Mouse (Mus musculus) forebrain, embryonic 11.5 days (tissue): Measurements from ENCODE around the gene Gsdma3. TPM values are rescaled to one million over a fixed set of nuclear protein-coding genes. Genes with fewer than 3 reads are reported as not detected.
A peak's percentile ranks its signal among the peaks of the same experiment; 100 is the strongest.
"Not testable (repeated sequence)": the region's sequence is repeated elsewhere in the genome, so short reads cannot be mapped to it uniquely, and the experiment has no call there.

ENCODE experiments used
- ATAC-seq: fragments of 200-750 bp; cut with Nextera tagmentation; replicated peaks from 2 replicates; pipeline ENCODE4 v1.8.0; 2017; ENCODE audit warnings: moderate TSS enrichment; ENCODE audit not compliant: low FRiP score
- DNase-seq: peaks from one replicate; pipeline ENCODE4 v3.0.0-alpha.2; 2017; ENCODE audit warnings: low spot score
- H3K27ac ChIP-seq: fragments of 300-500 bp; sonication (generic); 2 replicates; pipeline ENCODE4 v1.5.1; 2014; ENCODE audit warnings: low read depth, low read length
- H3K27me3 ChIP-seq: fragments of 300-500 bp; sonication (generic); 2 replicates; pipeline ENCODE4 v1.6.1; 2014; ENCODE audit warnings: mild to moderate bottlenecking, low read length, mixed read lengths; ENCODE audit not compliant: control insufficient read depth, insufficient read depth
- H3K36me3 ChIP-seq: fragments of 300-500 bp; sonication (generic); 2 replicates; pipeline ENCODE4 v1.6.1; 2014; ENCODE audit warnings: mild to moderate bottlenecking, low read length, moderate library complexity, mixed read lengths; ENCODE audit not compliant: control insufficient read depth, insufficient read depth
- H3K4me1 ChIP-seq: fragments of 300-500 bp; sonication (generic); replicated peaks from 2 replicates; pipeline ENCODE4 v1.6.1; 2014; ENCODE audit warnings: low read length, mixed read lengths; ENCODE audit not compliant: control insufficient read depth, insufficient read depth
- H3K4me2 ChIP-seq: fragments of 300-500 bp; sonication (generic); 2 replicates; pipeline ENCODE4 v1.6.1; 2014; ENCODE audit warnings: low read depth, mild to moderate bottlenecking, low read length, moderate library complexity, mixed read lengths; ENCODE audit not compliant: severe bottlenecking
- H3K4me3 ChIP-seq: fragments of 300-500 bp; sonication (generic); 2 replicates; pipeline ENCODE4 v1.5.1; 2014; ENCODE audit warnings: low read depth, low read length
- H3K9ac ChIP-seq: fragments of 300-500 bp; sonication (generic); 2 replicates; pipeline ENCODE4 v1.6.1; 2014; ENCODE audit warnings: low read length
- H3K9me3 ChIP-seq: fragments of 300-500 bp; sonication (generic); 2 replicates; pipeline ENCODE4 v1.6.1; 2016; ENCODE audit warnings: low read length, mixed read lengths; ENCODE audit not compliant: control insufficient read depth
- WGBS: fragments of 180-500 bp; shearing (Covaris S2); extraction: QIAGEN DNeasy Blood & Tissue Kit; methylation state at CpG from one replicate; pipeline ENCODE4 v1.1.7; 2014; 5-methylcytosine and 5-hydroxymethylcytosine counted together
- polyA plus RNA-seq: library from polyadenylated mRNA; unstranded; fragments of >200 nt; fragmentation: Nextera tagmentation; extraction: Ambion mirVana; gene quantifications from 2 replicates; pipeline ENCODE4 v1.2.1, GENCODE M21; 2014

The Gsdma3 gene
- polyA plus RNA-seq, 1 experiment from 2014 or later: not detected

DNA sequence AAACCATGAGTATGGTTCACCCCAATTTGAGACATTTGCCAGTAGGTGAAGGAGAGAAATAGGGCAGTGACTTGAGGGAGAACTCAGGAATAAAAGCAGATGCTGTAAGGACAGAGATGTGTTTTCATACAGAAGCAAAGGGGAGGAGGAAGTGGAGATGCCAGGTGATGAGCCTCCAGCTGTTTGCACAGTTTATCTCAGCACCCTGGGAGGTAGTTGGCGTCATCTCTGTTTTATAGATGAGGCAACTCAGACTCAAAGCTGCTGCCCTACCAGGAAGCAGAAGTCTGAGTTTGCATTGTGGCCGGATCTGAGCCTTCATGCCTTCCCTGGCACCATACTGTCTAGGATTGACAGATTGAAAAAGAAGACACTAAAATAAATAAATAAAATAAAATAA lies 42.8 kb downstream of the Gsdma3 start:
- WGBS: 81% methylated on average over 2 of the region's 2 CpGs
- no peaks in the 10 kb centered on the region for H3K9me3 ChIP-seq

DNA sequence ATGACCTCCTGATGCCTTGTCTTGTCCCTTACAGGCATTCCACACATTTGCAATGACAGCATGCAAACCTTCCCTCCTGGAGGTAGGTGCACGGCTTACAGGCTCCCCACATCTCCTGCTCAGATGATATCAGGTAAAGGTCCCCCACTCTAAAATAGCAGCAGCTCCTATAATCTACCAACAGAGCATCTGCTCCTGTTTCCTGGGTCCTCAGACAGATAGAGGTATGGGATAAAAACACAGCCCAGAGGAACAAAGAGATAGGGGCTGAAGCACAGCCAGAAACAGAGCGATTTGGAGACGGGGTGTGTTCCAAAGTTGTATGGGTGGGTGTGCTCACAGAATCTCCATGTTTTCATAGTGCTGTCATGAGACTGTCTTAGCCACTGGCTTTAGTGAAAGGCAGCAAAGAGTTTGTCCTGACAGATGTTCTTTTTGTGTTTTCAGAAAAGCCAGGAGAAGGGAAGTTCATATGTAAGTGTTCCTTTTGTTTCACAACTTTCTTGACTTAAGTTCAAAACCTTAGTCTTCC lies 45.2 kb downstream of the Gsdma3 start:
- no peaks in the 10 kb centered on the region for H3K4me1 ChIP-seq
- no peaks in the 10 kb centered on the region for H3K36me3 ChIP-seq
- no peak overlapping the region for H3K4me3 ChIP-seq
- H3K9ac ChIP-seq: no peak overlapping the region
- H3K27ac ChIP-seq: no peak overlapping the region
- WGBS: 79% methylated on average over 3 of the region's 3 CpGs
- no peaks in the 10 kb centered on the region for H3K27me3 ChIP-seq
- no peak overlapping the region for H3K4me2 ChIP-seq
- no peak for ATAC-seq
- H3K9me3 ChIP-seq: no peaks in the 10 kb centered on the region
- DNase-seq: peak; percentile 30

More for the DNA sequence above, 42.8 kb downstream of the Gsdma3 start:
- Histone ChIP-seq H3K9ac (no peak overlapping the region), H3K4me1 (no peaks in the 10 kb centered on the region), H3K27me3 (no peaks in the 10 kb centered on the region), H3K36me3 (no peaks in the 10 kb centered on the region), H3K4me2 (no peak overlapping the region), H3K27ac (no peak overlapping the region), H3K4me3 (no peak overlapping the region)
- DNase-seq: no peak
- ATAC-seq: no peak

DNA sequence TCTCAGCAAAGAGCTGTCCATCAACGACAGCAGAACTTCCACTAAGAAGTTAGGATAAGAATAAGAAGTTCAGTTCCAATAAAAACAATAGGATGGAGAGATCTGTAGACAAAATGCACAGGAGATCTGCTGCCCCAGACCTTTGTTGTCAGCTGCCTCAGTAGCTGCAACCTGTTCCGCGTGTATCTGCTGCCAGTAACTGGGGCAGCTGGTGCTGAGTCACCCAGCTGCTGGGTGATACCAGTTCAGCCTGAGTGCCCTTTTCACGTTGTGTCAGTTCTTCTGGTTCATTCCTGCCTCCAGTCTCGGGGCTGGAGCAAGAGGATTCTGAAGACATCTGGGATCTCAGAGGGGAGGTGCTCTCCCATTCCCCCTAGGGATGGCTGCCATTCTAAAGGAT lies 45.7 kb downstream of the Gsdma3 start:
- Histone ChIP-seq H3K9ac (no peak overlapping the region), H3K4me1 (no peaks in the 10 kb centered on the region), H3K4me3 (no peak overlapping the region), H3K4me2 (no peak overlapping the region), H3K27me3 (no peaks in the 10 kb centered on the region), H3K27ac (no peak overlapping the region), H3K9me3 (no peaks in the 10 kb centered on the region), H3K36me3 (no peaks in the 10 kb centered on the region)
- ATAC-seq (no peak), DNase-seq (peak; percentile 41)
- WGBS: 70% methylated on average over 5 of the region's 5 CpGs

DNA sequence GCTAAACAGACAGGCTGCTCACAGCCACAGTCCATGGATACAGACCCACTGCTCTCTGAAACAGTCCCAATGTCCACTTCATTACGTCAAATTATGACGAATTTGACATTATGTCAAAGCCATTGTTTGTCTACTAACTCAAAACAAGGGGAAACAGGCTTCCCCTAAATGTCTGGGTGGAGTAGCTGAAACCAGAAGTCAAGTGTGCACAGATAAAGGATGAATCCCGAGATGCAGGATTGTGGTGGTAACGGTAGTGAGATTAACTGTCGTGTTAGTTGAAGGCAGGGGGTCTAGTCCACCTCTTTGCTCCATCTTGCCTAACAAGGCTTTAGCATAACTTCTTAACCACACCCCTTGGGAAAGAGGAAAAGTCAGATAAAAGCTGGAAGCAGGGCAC lies 46.3 kb downstream of the Gsdma3 start:
- Histone ChIP-seq H3K9ac (no peak overlapping the region), H3K27ac (no peak overlapping the region), H3K9me3 (no peaks in the 10 kb centered on the region), H3K36me3 (no peaks in the 10 kb centered on the region), H3K4me1 (no peaks in the 10 kb centered on the region), H3K4me2 (no peak overlapping the region), H3K4me3 (no peak overlapping the region), H3K27me3 (no peaks in the 10 kb centered on the region)
- ATAC-seq (no peak), DNase-seq (peak; percentile 19)
- 85% methylated on average over 5 of the region's 5 CpGs for WGBS

DNA sequence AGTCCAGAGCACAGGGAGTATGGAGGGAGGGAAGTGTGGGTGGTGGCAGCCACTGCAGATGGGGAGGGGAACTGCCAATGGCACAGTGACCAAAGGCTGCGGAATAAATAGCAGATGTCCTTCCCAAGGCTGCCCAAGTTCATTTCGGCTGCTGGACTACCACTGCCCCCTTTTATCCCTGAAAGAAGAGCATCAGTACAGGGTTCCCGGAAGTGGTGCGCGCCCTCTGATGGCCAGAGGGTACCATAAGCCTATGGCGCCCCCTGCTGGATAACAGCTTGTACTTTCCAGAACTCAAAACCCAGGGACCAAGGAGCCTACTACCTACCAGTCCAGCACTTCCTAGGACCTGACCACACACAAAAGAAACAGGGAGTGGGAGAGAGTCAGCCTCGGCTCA lies 47.0 kb downstream of the Gsdma3 start:
- not testable (repeated sequence) for H3K9ac ChIP-seq, H3K9me3 ChIP-seq, H3K4me1 ChIP-seq, H3K4me3 ChIP-seq, H3K36me3 ChIP-seq, H3K27ac ChIP-seq, H3K27me3 ChIP-seq, H3K4me2 ChIP-seq, ATAC-seq
- 12% methylated on average over 6 of the region's 7 CpGs for WGBS
- DNase-seq: peak; percentile 81

DNA sequence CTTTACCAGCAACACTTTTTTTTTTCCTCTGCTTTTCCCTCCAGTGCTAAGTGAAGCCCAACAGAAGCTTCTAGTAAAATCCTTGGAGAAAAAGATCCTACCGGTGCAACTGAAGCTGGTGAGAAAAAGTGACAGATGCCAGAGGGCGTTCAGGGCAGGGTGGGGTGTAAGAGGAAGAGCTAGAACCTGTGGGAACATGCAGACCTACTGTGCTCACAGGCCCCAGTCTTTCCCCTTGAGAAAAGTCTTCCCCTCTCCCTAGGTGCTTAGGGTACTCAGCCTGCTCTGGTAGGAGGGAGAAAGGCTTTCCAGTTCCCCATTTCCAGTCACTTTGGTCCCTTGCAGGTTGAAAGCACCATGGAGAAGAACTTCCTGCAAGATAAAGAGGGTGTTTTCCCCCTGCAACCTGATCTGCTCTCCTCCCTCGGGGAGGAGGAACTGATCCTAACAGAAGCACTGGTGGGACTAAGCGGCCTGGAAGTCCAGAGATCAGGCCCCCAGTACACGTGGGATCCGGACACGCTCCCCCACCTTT lies 49.7 kb downstream of the Gsdma3 start:
- Histone ChIP-seq H3K4me2 (no peak overlapping the region), H3K36me3 (no peaks in the 10 kb centered on the region), H3K9me3 (no peaks in the 10 kb centered on the region), H3K27ac (no peak overlapping the region), H3K27me3 (no peaks in the 10 kb centered on the region), H3K9ac (no peak overlapping the region), H3K4me1 (no peaks in the 10 kb centered on the region), H3K4me3 (no peak overlapping the region)
- no peak for DNase-seq
- no peak for ATAC-seq
- 59% methylated on average over 7 of the region's 7 CpGs for WGBS

DNA sequence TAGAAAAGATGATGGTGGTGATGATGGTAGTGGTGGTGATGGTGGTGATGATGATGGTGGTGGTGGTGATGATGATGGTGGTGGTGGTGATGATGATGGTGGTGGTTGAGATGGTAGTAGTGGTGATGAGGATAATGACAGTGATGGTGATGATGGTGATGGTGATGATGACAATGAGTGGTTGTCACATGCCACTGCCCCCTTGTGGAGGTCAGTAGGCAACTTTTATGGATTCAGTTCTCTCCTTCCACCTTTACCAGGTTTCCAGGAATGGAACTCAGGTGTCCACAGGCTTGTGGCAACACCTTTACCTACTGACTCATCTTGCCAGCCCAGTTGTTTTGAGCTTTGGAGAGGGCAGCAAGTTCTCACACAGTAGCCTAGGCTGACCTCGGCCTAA lies 53.9 kb downstream of the Gsdma3 start:
- H3K36me3 ChIP-seq: no peaks in the 10 kb centered on the region
- H3K4me1 ChIP-seq: peaks cover 5% of the 10 kb centered on the region; the same call in 1 of the 2 replicates
- no peaks in the 10 kb centered on the region for H3K9me3 ChIP-seq
- no peak overlapping the region for H3K4me2 ChIP-seq
- H3K27me3 ChIP-seq: no peaks in the 10 kb centered on the region
- H3K27ac ChIP-seq: no peak overlapping the region
- H3K4me3 ChIP-seq: no peak overlapping the region
- no peak overlapping the region for H3K9ac ChIP-seq
- DNase-seq (no peak), ATAC-seq (no peak)
- 91% methylated on average over 1 of the region's 1 CpGs for WGBS

DNA sequence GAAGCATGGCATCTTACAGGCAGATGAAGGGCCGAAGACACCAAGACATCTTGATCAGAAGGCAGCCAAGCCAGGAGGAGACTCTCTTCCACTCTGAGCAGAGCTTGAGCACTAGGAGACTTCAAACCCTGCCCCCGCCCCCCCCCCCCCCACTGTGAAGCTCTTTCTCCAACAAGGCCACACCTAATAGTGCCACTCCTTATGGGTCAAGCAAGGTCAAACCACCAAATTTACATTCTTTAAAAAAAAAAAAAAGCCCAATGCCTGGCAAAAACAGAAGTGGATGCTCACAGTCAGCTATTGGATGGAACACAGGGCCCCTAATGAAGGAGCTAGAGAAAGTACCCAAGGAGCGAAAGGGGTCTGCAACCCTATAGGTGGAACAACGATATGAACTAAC lies 54.4 kb downstream of the Gsdma3 start:
- H3K36me3 ChIP-seq, H3K9me3 ChIP-seq, ATAC-seq, H3K9ac ChIP-seq, H3K4me3 ChIP-seq, H3K4me1 ChIP-seq, DNase-seq, H3K4me2 ChIP-seq, H3K27me3 ChIP-seq, H3K27ac ChIP-seq: not testable (repeated sequence)
- 86% methylated on average over 4 of the region's 4 CpGs for WGBS

DNA sequence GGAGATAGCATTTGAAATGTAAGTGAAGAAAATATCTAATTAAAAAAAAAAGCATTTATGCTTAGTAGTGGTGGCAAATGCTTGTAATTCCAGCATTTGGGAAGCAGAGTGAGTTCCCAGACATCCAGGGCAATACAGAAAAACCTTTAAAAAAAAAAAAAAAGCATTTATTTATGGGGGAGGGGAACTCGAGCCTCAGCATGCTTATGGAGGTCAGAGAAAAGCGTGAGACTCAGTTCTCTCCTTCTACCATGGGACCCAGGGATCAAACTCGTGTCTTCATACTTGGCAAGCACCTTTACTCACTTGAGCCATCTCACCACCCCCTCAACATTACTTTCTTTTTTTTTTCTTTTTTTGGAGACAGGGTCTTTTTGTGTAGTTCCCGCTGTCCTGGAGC lies 55.0 kb downstream of the Gsdma3 start:
- Histone ChIP-seq H3K9me3 (no peaks in the 10 kb centered on the region), H3K36me3 (no peaks in the 10 kb centered on the region; the same call in 1 of the 2 replicates), H3K9ac (no peak overlapping the region), H3K4me2 (no peak overlapping the region), H3K4me3 (no peak overlapping the region), H3K27ac (no peak overlapping the region), H3K4me1 (peaks cover 5% of the 10 kb centered on the region; the same call in 1 of the 2 replicates), H3K27me3 (no peaks in the 10 kb centered on the region)
- ATAC-seq: no peak
- no peak for DNase-seq
- 85% methylated on average over 4 of the region's 4 CpGs for WGBS
